Mouse (Mus musculus): ENCODE data around the gene Tuba1c. TPM values are rescaled to one million over a fixed set of nuclear protein-coding genes. Genes with fewer than 3 reads are reported as not detected.
A peak's percentile ranks its signal among the peaks of the same experiment; 100 is the strongest.

The Tuba1c gene
- polyA plus RNA-seq, 1 experiment from 2014 or later: 315 TPM

- Histone ChIP-seq H3K4me2 (replicated peaks; ENCODE audit: low read depth) (peak overlapping the region; percentile 82), H3K9me3 (ENCODE audit: control insufficient read depth) (no peaks in the 10 kb centered on the region), H3K27ac (ENCODE audit: low read depth, low read length) (peak overlapping the region; percentile 89), H3K27me3 (replicated peaks; ENCODE audit: control insufficient read depth, insufficient read depth, low read length) (no peaks in the 10 kb centered on the region), H3K4me1 (replicated peaks; ENCODE audit: control insufficient read depth, insufficient read depth, low read length) (peaks cover 5% of the 10 kb centered on the region; the same call in 1 of the 2 replicates), H3K9ac (ENCODE audit: low read depth, low read length) (peak overlapping the region; percentile 80), H3K36me3 (ENCODE audit: control insufficient read depth, insufficient read depth) (peaks cover 20% of the 10 kb centered on the region), H3K4me3 (ENCODE audit: low read depth, low read length) (peak overlapping the region; percentile 77)
- no peak for TF ChIP-seq CTCF (IDR thresholded peaks at IDR 0.05; ENCODE audit: low read depth)
- ATAC-seq: no peak
- 33% methylated on average over 4 of the region's 4 CpGs for WGBS
Observed at GRCm38 (mm10) chr15:99031388-99031675, 1.6 kb downstream of the Tuba1c start.

GRCm38 (mm10) chr15:99032041-99032725 is 2.5 kb downstream of the Tuba1c start:
- peaks cover 25% of the 10 kb centered on the region for H3K36me3 ChIP-seq (ENCODE audit: control insufficient read depth, insufficient read depth)
- TF ChIP-seq CTCF (IDR thresholded peaks at IDR 0.05; ENCODE audit: low read depth): no peak
- peak overlapping the region; percentile 40; the same call in 1 of the 2 replicates for H3K9ac ChIP-seq (ENCODE audit: low read depth, low read length)
- H3K4me3 ChIP-seq (ENCODE audit: low read depth, low read length): peak overlapping the region; percentile 77
- no peak for ATAC-seq
- WGBS: 30% methylated on average over 9 of the region's 9 CpGs
- no peaks in the 10 kb centered on the region for H3K27me3 ChIP-seq (replicated peaks; ENCODE audit: control insufficient read depth, insufficient read depth, low read length)
- no peaks in the 10 kb centered on the region for H3K9me3 ChIP-seq (ENCODE audit: control insufficient read depth)
- H3K4me2 ChIP-seq (replicated peaks; ENCODE audit: low read depth): peak overlapping the region; percentile 82
- H3K4me1 ChIP-seq (replicated peaks; ENCODE audit: control insufficient read depth, insufficient read depth, low read length): peaks cover 5% of the 10 kb centered on the region; the same call in 1 of the 2 replicates
- peak overlapping the region; percentile 46 for H3K27ac ChIP-seq (ENCODE audit: low read depth, low read length)

- H3K27ac ChIP-seq (ENCODE audit: low read depth, low read length): peak overlapping the region; percentile 46
- WGBS: 34% methylated on average over 7 of the region's 7 CpGs
Observed at GRCm38 (mm10) chr15:99032726-99033250, 3.1 kb downstream of the Tuba1c start.

GRCm38 (mm10) chr15:99033498-99034270 is 4.0 kb downstream of the Tuba1c start:
- Histone ChIP-seq H3K4me3 (ENCODE audit: low read depth, low read length) (peak overlapping the region; percentile 77; the same call in 1 of the 2 replicates), H3K9me3 (ENCODE audit: control insufficient read depth) (no peaks in the 10 kb centered on the region), H3K27ac (ENCODE audit: low read depth, low read length) (no peak overlapping the region; the same call in 1 of the 2 replicates), H3K36me3 (ENCODE audit: control insufficient read depth, insufficient read depth) (peaks cover 34% of the 10 kb centered on the region), H3K27me3 (replicated peaks; ENCODE audit: control insufficient read depth, insufficient read depth, low read length) (no peaks in the 10 kb centered on the region), H3K9ac (ENCODE audit: low read depth, low read length) (no peak overlapping the region), H3K4me2 (replicated peaks; ENCODE audit: low read depth) (peak overlapping the region; percentile 82), H3K4me1 (replicated peaks; ENCODE audit: control insufficient read depth, insufficient read depth, low read length) (peaks cover 5% of the 10 kb centered on the region; the same call in 1 of the 2 replicates)
- TF ChIP-seq CTCF (IDR thresholded peaks at IDR 0.05; ENCODE audit: low read depth): no peak
- WGBS: 70% methylated on average over 7 of the region's 7 CpGs
- ATAC-seq: no peak

More at GRCm38 (mm10) chr15:99032726-99033250, 3.1 kb downstream of the Tuba1c start:
- Histone ChIP-seq H3K9me3 (ENCODE audit: control insufficient read depth) (no peaks in the 10 kb centered on the region), H3K4me3 (ENCODE audit: low read depth, low read length) (peak overlapping the region; percentile 77), H3K9ac (ENCODE audit: low read depth, low read length) (peak overlapping the region; percentile 40; the same call in 1 of the 2 replicates), H3K27me3 (replicated peaks; ENCODE audit: control insufficient read depth, insufficient read depth, low read length) (no peaks in the 10 kb centered on the region), H3K36me3 (ENCODE audit: control insufficient read depth, insufficient read depth) (peaks cover 25% of the 10 kb centered on the region), H3K4me1 (replicated peaks; ENCODE audit: control insufficient read depth, insufficient read depth, low read length) (peaks cover 5% of the 10 kb centered on the region; the same call in 1 of the 2 replicates), H3K4me2 (replicated peaks; ENCODE audit: low read depth) (peak overlapping the region; percentile 82)
- no peak for ATAC-seq
- TF ChIP-seq CTCF (IDR thresholded peaks at IDR 0.05; ENCODE audit: low read depth): no peak

- Histone ChIP-seq H3K27ac (ENCODE audit: low read depth, low read length) (no peak overlapping the region), H3K4me1 (replicated peaks; ENCODE audit: control insufficient read depth, insufficient read depth, low read length) (peaks cover 5% of the 10 kb centered on the region; the same call in 1 of the 2 replicates), H3K4me3 (ENCODE audit: low read depth, low read length) (no peak overlapping the region), H3K4me2 (replicated peaks; ENCODE audit: low read depth) (no peak overlapping the region), H3K9me3 (ENCODE audit: control insufficient read depth) (no peaks in the 10 kb centered on the region), H3K9ac (ENCODE audit: low read depth, low read length) (no peak overlapping the region), H3K27me3 (replicated peaks; ENCODE audit: control insufficient read depth, insufficient read depth, low read length) (no peaks in the 10 kb centered on the region), H3K36me3 (ENCODE audit: control insufficient read depth, insufficient read depth) (peaks cover 38% of the 10 kb centered on the region)
- 65% methylated on average over 4 of the region's 4 CpGs for WGBS
- TF ChIP-seq CTCF (IDR thresholded peaks at IDR 0.05; ENCODE audit: low read depth): no peak
- no peak for ATAC-seq
Observed at GRCm38 (mm10) chr15:99035431-99035830, 5.7 kb downstream of the Tuba1c start.
